In genomic region chr5:104508195-104508891, GRCm38 (mm10) we compare ENCODE assay signal across 8 mouse cellular contexts. TPM values are rescaled to one million over a fixed set of nuclear protein-coding genes. Genes with fewer than 3 reads are reported as not detected.
A peak's percentile ranks its signal among the peaks of the same experiment; 100 is the strongest.
DNase-seq lines count a peak whose midpoint lies in the region; ATAC-seq lines count a peak whose summit lies in the region.

BC005561 (plus strand) TSS chr5:104508352.

- H3K36me3 ChIP-seq in heart, embryonic 14.5 days (ENCODE audit: control insufficient read depth, insufficient read depth, low read length), result peaks cover 28% of the 10 kb centered on the region
- peaks cover 4% of the 10 kb centered on the region; the same call in 1 of the 2 replicates for H3K36me3 ChIP-seq in liver, embryonic 13.5 days
- H3K36me3 ChIP-seq in stomach, embryonic 16.5 days (ENCODE audit: control insufficient read depth, insufficient read depth, low read length), result peaks cover 6% of the 10 kb centered on the region; the same call in 1 of the 2 replicates

- no peaks in the 10 kb centered on the region for H3K27me3 ChIP-seq in heart, embryonic 14.5 days (ENCODE audit: control insufficient read depth, insufficient read depth, low read length)
- H3K27me3 ChIP-seq in liver, embryonic 13.5 days, result no peaks in the 10 kb centered on the region
- H3K27me3 ChIP-seq in stomach, embryonic 16.5 days (ENCODE audit: control insufficient read depth, insufficient read depth, low read length), result no peaks in the 10 kb centered on the region

- peak; percentile 89 for ATAC-seq in erythroid progenitor cell, adult 5-6 weeks (replicated peaks; ENCODE audit: low FRiP score, poor library complexity, severe bottlenecking)
- ATAC-seq in heart, embryonic 14.5 days (ENCODE audit: insufficient number of reproducible peaks, insufficient read depth, low FRiP score, low read depth), result peak; percentile 92
- ATAC-seq in liver, embryonic 13.5 days (ENCODE audit: low read depth), result peak; percentile 92
- peak; percentile 93 for ATAC-seq in stomach, embryonic 16.5 days (ENCODE audit: insufficient read depth, low FRiP score)

- peak within 1 kb of the TSS; percentile 78 to 90 for H3K27ac ChIP-seq in heart, embryonic 14.5 days (replicated peaks in 1 of 2; ENCODE audit: control insufficient read depth in 1 of 2, insufficient read depth in 1 of 2, low read depth in 2 of 2, low read length in 2 of 2)
- peak within 1 kb of the TSS; percentile 81 for H3K27ac ChIP-seq in liver, embryonic 13.5 days
- H3K27ac ChIP-seq in stomach, embryonic 16.5 days (ENCODE audit: low read length), result peak within 1 kb of the TSS; percentile 92

- peak within 1 kb of the TSS; percentile 87 to 92 for H3K4me3 ChIP-seq in heart, embryonic 14.5 days (ENCODE audit: control insufficient read depth in 1 of 2, insufficient read depth in 1 of 2, low read depth in 1 of 2, low read length in 2 of 2)
- H3K4me3 ChIP-seq in liver, embryonic 13.5 days (replicated peaks), result peak within 1 kb of the TSS; percentile 73
- H3K4me3 ChIP-seq in stomach, embryonic 16.5 days (replicated peaks; ENCODE audit: low read length), result peak within 1 kb of the TSS; percentile 91

- WGBS in heart, embryonic 14.5 days, result under 1% methylated on average over 56 of the region's 83 CpGs
- WGBS in liver, embryonic 13.5 days (ENCODE audit: insufficient replicate concordance), result under 1% methylated on average over 75 of the region's 83 CpGs
- under 1% methylated on average over 70 of the region's 83 CpGs for WGBS in stomach, embryonic 16.5 days

- peak; percentile 79 for DNase-seq in CD4-positive helper T cell, adult 2 months (ENCODE audit: low read depth, low spot score)
- DNase-seq in brain, embryonic 18.5 days (ENCODE audit: low read depth, low spot score), result peak; percentile 63
- DNase-seq in kidney, postnatal 14 days, result peak; percentile 92
- DNase-seq in liver, embryonic 13.5 days, result peak; percentile 68
- DNase-seq in neural tube, embryonic 10.5 days (ENCODE audit: extremely low spot score, low spot score), result peak; percentile 92

- H3K4me1 ChIP-seq in heart, embryonic 14.5 days (ENCODE audit: control insufficient read depth in 2 of 2, insufficient read depth in 2 of 2, low read length in 2 of 2), result peaks cover 0 to 11% of the 10 kb centered on the region in 2 experiments; a peak in 3 of 4 replicates
- H3K4me1 ChIP-seq in liver, embryonic 13.5 days (replicated peaks), result peaks cover 16% of the 10 kb centered on the region
- H3K4me1 ChIP-seq in stomach, embryonic 16.5 days (ENCODE audit: control insufficient read depth, insufficient read depth, low read length), result peaks cover 9% of the 10 kb centered on the region; the same call in 1 of the 2 replicates

- peak within 1 kb of the TSS; percentile 89 for H3K9ac ChIP-seq in heart, embryonic 14.5 days (ENCODE audit: low read length)
- H3K9ac ChIP-seq in liver, embryonic 13.5 days, result peak within 1 kb of the TSS; percentile 82
- H3K9ac ChIP-seq in stomach, embryonic 16.5 days (ENCODE audit: low read length), result peak within 1 kb of the TSS; percentile 92

- H3K4me2 ChIP-seq in heart, embryonic 14.5 days (ENCODE audit: low read length), result peak within 1 kb of the TSS; percentile 74
- H3K4me2 ChIP-seq in liver, embryonic 13.5 days, result peak within 1 kb of the TSS; percentile 68
- peak within 1 kb of the TSS; percentile 85 for H3K4me2 ChIP-seq in stomach, embryonic 16.5 days (ENCODE audit: low read depth, low read length)

- H3K9me3 ChIP-seq in heart, embryonic 14.5 days (ENCODE audit: control insufficient read depth, low read length), result no peaks in the 10 kb centered on the region
- H3K9me3 ChIP-seq in liver, embryonic 13.5 days (replicated peaks), result no peaks in the 10 kb centered on the region
- no peaks in the 10 kb centered on the region for H3K9me3 ChIP-seq in stomach, embryonic 16.5 days (replicated peaks; ENCODE audit: control insufficient read depth, low read length)

RNA-seq across cellular contexts. Expression of gene BC005561, which starts in this region (rescaled TPM):
- 5.9 and 6.1 TPM in 2 replicates for total RNA-seq in erythroid progenitor cell, adult 5-6 weeks (2015; ENCODE audit: low replicate concordance)
- total RNA-seq in erythroid progenitor cell, adult 5-6 weeks (2017; ENCODE audit: low replicate concordance), result 4.2 and 5.2 TPM in 2 replicates
- 7.9 and 9.0 TPM in 2 replicates for polyA plus RNA-seq in heart, embryonic 14.5 days (2014; fragmentation: Nextera tagmentation; extraction: Ambion mirVana)
- 3.0 and 3.1 TPM in 2 replicates for polyA plus RNA-seq in liver, embryonic 13.5 days (2015; fragmentation: Nextera tagmentation; extraction: Ambion mirVana)
- polyA plus RNA-seq in stomach, embryonic 16.5 days (2015; fragmentation: Nextera tagmentation; extraction: Ambion mirVana), result 8.5 and 10.7 TPM in 2 replicates

Comparison
In these comparisons a context has a peak if more than half of its experiments do, and no peak if none do; other contexts are left out.
1. Peak in every context shown above with its lines: DNase-seq, ATAC-seq, H3K4me3 ChIP-seq and H3K27ac ChIP-seq.